Mouse (Mus musculus) yolk sac, embryonic 10.5 days (tissue): ENCODE measurements around the gene Dmrt2.

Source experiments
- DNase-seq: peaks from one replicate; pipeline ENCODE4 v3.0.0-alpha.2; 2017; ENCODE audit warnings: low spot score

Gene Dmrt2

DNA sequence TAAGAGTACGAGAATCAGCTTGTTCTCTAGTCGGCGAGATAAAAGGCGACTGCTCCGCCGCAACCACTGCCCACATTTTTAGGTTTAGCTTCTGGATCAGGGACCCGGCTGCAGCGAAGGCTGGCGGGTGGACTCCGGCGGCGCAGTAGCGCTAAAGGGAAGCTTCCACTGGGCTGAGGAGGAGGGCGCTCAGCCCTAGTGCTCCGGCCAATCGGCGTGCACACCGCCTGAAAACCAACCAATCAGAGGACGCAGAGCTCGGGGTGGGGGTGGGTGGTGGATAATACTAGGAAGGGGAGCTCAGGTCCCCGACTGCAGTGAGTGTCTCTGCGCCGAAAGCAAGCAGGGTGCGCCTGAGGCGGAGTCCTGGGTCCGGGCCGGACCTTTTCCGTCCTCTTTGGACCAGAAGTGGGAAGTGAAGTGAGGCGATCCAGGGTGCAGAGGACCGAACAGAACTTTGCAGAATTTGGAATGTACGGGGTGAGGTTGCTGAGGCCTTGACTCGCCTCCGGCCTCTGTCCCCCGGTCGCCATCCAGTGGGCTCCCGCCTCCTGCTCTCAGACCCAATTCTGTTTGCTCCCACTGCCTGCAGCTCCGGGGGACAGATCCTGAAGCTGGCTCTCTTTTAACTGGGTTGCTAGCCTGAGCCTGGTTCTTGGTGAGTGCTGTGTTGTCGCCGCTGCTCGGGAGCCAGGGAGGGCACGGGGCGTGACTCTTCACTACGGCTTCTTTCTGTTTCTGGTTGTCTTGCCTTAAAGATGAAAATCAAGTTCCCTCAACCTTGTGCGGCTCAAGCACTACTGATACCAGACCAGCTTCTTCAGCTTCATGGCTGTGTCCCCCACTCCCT lies at the start of gene Dmrt2:
Gene Dmrt2, plus strand, starts transcription at position 311 of the 850 bp plus-strand sequence.
- peak; percentile 88 for DNase-seq

DNA sequence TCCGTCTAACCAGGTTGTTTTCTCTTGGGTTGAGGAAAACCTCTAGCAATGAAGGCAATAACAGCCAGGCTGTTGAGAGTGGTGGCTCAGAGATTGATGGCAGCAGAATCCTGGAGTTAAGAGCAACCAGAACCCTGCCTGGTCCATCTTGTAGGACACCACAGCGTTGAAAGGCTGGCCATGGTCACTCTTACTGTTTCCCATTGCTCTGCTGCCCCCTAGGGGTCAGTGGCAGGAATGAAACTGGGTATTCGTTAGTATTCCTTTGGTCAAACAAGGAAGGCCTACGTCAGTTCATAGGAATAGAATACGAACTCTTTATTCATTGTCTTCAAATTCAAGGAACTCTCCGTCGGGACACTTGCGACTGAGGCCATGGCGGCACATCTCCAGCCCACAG lies 43.7 kb upstream of the Dmrt2 start:
- no peak for DNase-seq

DNA sequence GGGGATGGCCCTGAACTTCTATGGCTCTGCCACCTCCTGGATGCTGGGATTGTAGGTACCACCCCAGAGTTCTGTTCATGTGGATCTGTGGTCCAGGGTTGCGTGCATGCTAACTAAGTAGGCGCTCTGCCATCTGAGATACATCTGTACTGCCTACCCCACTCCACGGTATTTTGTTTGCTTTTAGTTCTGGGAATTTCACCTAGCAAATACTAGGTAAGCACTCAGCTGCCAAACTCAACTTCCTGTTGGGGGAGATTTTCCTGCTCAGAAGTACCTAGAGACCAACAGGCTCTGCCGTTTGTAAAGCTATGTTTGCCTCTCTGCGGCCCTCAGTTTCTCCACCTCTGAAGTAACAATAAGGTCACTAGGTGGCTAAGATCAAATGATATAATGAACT lies 37.1 kb upstream of the Dmrt2 start:
- DNase-seq = no peak

DNA sequence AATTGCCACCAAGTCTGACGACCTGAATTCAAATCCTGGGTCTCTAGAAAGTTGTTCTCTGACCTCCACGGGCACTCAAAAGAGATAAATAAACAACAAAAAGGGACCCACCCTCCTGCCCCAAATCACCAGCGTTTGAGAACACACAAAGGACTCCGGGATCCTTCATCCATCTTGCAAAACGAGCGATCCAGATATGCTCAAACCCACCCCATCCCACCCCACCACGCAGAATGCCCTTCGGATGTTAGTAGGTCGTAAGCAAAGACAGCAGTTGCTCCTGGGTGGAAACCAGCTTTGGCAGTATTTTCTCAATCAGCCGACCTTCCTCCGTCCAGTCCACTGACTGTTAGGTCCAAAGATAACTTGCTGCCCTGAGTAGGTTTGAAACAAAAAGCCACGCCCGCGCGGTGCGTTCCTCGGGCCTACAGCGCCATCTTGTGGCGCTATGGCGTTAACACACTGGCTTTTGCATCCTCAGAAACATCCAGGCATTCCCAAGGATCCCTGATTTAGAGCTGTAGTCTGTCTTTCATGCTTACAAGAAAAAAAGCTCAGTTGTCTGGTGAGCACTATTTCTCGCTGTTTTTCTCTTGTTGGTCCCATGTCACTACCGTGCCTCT lies 36.5 kb upstream of the Dmrt2 start:
- peak; percentile 66 for DNase-seq

DNA sequence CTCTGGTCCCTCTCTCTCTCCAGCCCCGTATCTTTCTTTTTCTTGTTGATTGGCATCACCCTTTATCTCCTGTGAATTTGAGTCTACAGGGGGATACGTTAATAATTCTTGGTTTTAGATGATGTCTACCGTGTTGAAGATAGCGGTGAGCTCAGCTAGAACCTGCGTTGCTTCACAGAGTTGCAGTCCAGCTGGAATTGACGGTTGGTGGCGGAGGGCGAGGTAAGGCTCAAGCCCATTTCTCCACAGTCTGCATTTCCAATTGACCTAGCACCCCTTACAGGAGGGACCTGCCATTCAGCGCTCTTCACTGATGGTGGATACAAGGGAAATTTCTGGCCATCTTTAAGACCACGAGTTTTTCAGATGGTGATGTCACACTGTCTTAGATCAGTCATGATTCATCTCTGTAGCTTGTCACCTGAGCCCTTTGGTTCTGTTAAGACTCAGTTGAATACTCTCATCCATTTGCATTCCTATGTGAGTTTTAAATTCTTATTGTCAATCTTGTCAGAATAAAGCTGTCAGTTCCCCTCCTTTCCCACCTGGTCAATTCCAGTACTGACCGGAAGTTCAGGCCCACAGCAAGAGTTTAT lies 33.3 kb upstream of the Dmrt2 start:
- DNase-seq = no peak

DNA sequence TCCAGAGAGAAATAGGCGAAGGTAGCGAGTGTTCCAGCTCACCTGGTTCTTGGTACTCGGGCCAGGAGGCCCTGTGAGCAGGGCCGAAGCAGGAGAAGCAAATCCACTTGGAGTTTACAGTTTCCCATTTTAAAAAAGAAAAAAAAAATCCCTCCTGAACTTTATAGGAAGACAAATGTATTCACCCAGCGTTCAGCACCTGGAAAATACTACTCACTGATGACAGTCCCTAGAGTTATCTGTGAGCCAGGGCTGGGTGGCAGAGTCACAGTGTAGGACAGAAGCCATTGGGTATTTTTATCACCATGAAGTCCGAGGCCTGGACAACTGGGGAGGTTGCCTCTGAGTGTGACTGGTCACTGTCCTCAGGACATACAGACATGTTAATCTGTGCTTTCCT lies 30.4 kb upstream of the Dmrt2 start:
- no peak for DNase-seq

DNA sequence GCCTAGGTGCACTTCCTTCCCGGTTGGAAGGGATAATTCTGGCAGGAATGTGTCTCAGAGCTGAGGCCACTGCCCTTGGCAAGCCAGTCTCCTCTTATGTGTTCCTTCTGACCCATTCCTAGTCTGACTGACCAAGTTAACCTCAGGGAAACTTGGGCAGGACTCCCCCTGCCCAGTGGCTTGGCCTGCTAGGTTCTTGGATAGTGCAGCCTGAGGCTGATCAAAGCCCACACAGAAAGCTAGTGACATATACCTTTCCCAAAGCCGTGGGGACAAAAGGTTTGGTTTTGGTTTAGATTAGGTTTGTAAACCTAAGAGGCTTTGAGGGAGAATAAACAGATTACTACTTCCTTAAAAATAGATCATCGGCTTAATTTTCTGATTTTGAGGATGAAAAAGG lies 25.1 kb upstream of the Dmrt2 start:
- no peak for DNase-seq

DNA sequence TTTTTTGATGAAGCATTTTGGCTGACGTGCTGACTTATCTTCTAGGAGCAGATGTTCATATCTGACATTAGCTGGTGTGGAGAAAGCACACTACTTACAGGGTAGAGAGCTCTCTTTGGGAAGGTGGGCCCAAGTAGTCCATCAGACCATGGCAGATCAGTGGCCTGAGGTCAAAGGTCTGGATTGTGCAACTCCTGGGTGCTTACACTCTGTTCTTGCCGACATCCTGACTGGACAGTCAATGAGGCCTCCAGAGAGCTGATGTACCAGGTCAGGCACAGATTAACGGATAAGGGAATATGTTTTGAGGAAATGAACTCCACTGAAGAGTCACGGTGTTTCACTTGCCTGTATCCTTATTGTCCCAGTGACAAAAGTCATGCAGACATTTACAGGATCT lies 23.5 kb upstream of the Dmrt2 start:
- DNase-seq = no peak

DNA sequence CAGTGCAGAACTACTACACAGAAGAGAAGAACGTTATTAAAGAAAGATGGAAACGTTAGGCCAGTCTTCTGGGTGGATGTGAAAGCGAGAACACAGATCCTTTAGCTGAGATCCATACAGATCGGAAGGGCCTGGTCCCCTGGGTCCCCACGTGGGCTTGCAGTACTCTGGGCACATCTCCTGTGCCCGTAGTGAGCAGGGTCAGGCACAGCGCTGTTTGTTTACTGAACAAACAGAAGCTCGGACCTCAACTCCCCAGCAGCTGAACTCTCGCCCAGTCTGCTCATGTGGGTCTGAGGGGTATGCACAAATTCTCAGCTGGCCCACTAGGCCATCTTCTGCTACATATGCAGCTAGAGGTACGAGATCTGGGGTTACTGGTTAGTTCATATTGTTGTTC lies 21.7 kb upstream of the Dmrt2 start:
- DNase-seq = no peak

DNA sequence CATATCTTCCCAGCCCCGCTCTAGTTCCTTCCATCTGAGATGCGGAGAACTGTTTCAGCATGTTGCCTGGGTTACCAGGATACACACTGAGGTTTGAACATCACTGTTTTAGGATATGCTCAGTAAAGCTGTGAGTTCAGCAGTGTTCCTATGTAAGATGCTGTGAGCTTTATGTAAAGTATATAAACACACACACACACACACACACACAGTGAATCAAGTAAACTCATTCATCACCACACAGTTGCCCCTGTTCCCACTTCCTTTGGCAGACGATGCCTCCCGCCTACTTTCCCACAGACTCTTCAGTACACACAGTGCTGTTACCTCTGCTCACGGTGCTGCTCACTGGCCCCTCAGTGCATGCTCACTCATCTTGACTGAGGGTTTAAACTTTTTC lies 19.7 kb upstream of the Dmrt2 start:
- no peak for DNase-seq

DNA sequence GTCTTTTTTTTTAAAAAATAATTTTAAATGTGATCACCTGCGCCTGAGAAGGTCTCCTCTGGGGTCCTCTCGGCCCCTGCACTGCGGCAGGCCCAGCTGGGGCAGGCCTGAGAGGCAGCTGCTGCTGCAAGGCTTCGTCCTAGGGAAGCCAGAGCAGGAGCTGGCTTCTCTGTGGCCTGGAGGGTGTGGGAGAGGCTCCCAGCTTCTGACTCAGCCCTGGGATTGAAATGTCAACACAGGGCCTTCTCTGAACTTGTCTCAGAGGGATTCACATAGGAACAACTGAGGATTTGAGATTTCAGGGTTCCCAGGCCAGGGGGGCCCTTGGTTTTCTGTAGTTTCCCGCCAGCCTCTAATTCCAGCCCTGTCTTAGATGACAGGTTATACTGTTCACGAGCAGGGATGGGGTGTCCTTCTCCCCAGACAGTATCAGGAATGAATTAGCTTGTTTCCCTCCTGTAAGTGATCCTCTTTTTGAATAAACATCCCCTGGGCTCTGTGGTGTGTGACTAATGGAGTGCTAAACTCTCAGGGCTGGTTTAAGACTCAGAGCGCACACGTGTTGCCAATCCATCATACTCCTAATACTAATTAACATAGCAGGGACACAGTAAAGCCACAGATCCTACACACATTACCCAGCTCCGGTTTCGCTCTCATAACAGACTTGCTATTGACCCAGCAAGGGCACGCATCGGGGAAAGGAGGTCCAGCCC lies 18.0 kb upstream of the Dmrt2 start:
- no peak for DNase-seq

DNA sequence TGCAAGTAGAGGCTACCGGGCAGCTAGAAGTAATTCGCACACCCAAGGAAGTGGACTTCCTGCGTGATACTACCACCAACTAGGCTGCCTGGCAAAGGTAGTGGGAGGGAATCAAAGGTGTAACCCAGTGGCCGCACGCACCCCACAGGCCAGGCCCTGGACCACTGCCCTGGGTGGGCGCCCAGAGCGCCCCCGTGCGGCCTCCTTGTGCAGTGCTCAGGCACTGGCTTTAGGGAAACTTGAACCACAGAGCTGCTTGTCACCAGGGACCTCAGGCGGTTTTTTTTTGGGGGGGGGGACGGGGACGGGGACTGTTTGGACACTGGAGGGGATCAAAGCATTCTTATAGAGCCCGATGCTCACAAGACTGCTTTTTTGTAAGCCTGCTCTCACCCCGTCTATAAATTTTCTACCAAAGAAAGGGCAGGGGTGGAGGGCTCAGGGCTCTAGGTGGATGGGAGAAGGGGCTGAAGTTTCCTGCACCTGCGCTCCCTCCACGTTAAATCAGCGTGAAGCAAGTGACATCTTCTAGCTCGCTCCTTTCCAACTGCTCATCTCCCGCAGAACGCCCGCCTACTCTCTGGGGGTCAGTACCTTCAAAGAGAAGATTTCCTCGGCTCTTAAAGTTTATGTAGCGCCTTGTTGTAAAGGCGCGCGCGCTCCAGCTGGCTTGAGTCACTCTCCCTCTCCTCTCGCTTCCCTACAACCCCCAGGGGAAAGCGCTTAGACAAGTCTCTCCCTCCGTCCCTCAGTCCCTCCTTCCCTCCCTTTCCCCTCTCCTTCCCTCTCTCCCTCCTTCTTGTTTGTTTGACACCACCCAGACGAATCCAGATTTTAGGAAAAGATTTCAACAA lies 6.5 kb upstream of the Dmrt2 start:
- DNase-seq = no peak

DNA sequence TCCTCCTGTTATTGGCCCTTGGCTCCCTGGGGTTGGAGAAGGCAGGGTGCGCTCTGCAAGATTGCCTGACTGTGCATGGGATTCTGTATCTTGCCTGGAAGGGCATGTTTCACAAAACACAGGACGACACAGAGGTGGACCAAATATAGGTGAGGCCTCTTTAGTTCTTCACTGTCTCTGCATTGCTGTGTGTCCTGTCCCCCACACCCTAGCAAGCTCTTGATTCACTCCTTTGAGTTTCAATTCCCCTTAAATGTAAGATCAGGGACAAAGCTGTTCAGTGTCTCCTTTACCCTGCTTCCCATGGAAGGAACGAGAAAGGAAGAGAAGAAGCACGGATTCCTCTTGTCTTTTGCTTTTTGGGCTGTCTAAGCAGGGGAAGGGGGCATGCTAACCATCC lies 4.4 kb upstream of the Dmrt2 start:
- no peak for DNase-seq

DNA sequence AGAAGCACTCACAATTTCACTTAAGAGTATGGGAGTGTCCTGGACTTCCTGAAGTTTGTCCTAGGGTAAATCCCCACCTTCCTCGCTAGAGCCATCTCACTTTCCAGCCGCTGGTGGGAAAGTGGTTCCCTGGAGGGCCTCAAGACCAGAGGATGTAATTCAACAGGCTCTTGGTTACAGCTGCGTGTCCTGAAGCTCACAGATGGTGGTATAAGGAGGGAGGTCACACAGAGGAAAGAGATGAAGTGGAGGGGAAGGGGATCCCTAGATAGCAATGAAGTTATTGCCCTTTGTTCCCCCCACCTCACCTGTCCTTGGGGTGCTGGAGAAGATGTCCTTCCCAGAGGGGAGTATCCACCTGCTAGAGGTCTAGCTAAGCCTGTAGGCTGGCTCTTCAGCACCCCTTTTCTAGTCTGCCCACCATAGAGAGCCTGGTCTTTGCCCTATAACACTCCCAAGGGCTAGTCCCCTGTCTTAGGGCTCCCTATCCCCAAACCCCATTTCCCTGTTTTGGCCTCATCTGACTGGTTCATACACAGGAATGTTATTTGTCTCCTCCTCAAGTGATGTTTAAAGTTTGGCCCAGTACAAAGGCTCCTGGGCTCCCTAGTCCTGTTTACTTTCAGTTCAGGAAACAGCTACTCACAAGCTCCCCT lies 2.5 kb upstream of the Dmrt2 start:
- no peak for DNase-seq

DNA sequence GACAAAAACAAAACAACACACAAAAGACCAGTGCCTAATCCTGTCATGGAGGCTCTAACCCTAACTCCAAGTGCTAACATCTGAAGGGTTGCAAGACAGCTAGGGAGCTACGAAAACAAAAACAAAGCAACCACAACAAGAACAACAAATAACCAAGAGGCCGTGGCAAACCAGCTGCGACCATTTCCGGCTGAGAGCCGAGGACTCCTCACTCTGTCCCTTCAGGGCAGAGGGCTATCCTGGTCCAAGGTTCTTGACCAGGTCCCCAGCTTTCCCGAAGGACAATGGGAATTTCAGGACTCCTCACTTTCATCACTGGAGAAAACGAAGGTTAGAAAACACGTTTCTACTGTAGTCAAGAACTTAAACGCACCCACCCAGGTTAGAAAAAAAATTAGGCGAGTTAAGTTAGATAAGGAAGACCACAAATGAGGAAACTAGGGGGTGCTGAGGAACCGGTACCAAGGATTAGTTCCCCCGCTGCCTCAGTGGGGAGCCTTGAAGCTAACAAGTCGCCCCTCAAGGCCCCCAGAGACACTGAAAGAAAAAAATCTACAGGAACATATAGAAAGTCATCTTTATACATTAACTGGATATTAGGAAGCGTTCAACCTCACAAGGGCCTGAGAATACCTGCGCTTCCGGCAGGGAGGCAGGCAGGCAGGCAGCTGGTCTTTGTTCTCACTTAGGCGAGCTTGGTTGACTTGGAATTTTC lies 1.5 kb upstream of the Dmrt2 start:
- DNase-seq = no peak

DNA sequence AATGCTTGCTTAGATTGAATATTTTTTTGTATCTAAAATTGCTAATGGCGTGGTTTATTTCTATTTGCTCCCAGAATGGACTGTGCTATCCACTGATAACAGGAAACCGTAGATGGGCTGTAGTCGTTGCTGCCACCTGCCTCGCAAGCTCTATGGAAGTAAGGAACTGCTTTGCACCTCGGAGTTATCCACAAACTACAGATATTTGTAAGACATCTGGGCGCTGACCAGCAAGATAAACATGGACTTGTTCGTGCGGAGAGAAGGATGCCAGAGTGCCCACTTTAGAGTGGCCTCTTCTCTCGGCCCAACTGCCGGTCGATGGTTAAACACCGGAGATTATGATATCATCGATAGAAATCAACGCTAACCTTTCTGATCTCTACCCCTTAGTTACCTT lies 530 bp upstream of the Dmrt2 start:
- no peak for DNase-seq

DNA sequence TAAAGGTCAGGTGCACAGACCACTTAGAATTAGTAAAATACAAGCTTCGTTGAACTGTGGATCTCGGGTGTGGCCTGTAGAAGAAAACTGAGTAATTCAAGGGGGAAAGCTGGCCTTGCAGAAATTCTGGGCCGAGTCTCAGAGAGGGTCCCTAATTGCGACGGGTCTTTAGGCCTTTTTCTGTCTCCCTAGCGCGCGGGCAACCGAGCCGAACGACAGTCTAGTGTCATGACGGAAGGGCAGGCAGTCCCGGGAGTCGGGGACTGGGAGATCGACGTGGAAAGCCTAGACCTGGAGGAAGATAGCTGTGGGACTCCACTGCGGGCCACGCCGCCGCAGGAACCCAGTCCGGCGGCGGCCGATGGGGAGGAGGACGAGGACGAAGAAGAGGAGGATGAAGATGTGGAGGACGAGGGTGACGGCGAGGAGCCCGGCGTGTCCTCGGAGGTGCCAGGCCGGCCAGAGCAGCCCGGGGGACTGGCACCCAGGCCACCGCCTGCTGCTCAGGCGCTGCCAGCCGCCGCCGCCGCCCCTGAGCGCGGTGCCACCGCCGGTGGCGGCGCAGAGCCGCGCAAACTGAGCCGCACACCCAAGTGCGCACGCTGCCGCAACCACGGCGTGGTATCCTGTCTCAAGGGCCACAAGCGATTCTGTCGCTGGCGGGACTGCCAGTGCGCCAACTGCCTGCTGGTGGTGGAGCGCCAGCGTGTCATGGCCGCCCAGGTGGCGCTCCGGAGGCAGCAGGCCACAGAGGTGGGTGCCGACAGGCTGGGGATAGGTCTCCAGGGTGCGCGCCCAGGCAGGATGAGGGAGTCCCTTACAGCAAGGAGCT lies 1.2 kb downstream of the Dmrt2 start:
- DNase-seq = no peak

DNA sequence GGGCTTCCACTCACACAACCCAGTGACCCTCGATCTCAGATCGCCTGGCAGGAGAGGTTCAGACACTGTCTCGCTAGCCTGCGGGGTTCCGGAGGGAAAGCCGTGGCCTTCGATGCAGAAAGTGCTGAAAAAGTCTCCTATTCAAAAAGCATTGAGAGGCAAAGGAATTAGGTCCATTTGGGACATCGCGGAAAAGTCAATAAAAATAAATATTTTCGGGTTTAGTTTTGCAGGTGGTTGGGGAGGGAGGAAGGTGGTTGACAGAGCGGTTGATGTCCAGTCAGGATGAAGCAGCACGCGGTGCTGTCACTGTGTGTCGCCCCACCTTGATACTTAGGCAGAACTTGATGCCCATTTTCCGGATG lies 1.8 kb downstream of the Dmrt2 start:
- DNase-seq = no peak

DNA sequence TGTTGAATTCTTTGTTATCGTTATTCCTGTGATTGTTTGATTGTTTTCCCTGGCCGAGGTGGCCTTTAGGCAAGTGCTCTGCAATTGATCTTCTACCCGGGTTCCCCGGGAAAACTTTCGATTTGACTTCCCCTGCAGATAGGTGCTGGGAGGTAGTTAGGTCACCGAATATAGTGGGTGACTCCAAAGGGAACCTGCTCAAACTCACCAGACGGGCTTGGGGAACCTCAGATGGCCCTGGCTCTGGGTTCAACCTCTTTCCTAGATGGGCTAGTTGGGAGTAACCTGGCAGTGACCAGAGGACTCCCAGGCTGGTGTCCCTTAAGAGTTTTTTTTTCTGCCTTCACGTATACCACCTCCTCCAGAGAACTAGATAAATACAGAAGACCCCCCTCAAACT lies 2.5 kb downstream of the Dmrt2 start:
- DNase-seq = no peak
